Mouse (Mus musculus): Measurements from ENCODE around the gene Ncs1. TPM values are rescaled to one million over a fixed set of nuclear protein-coding genes. Genes with fewer than 3 reads are reported as not detected.

Ncs1 gene
- polyA plus RNA-seq, 1 experiment, result 2.5 TPM

GRCm38 (mm10) chr2:31239203-31239696 lies 6.4 kb upstream of the Ncs1 start:
- DNase-seq, result no peak
- Histone ChIP-seq H3K4me1 (ENCODE audit: control insufficient read depth, insufficient read depth, low read length) (no peaks in the 10 kb centered on the region), H3K4me3 (replicated peaks; ENCODE audit: extremely low read depth, low read depth, low read length) (peak overlapping the region; percentile 0)
- 25% methylated on average over 23 of the region's 23 CpGs for WGBS
- no peak for TF ChIP-seq CTCF (IDR thresholded peaks at IDR 0.05; ENCODE audit: insufficient read depth, low read length)
- TF ChIP-seq POLR2A (IDR thresholded peaks at IDR 0.05; ENCODE audit: borderline replicate concordance, extremely low read depth, low read depth, low read length), result no peak

DNA sequence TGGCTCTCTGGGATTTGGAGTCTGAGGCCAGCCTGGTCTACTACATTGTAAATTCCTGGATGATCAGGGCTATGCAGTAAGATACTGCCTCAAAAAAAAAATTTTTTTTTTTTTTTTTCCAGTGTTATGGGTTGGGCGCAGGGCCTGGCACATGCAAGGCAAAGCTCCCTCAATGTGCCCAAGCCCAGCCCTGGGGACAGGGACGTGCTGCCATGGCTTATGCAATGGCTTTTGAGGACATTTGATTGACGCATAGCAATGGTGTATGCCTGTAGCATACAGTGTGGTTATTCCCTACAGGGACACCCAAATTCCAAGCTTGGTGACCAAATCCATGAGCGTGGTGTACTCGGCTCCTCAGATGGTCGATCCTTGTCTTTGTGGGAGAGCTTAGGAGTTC lies 5.8 kb upstream of the Ncs1 start:
- no peaks in the 10 kb centered on the region for H3K4me1 ChIP-seq (ENCODE audit: control insufficient read depth, insufficient read depth, low read length)
- TF ChIP-seq POLR2A (IDR thresholded peaks at IDR 0.05; ENCODE audit: borderline replicate concordance, extremely low read depth, low read depth, low read length), result no peak
- TF ChIP-seq CTCF (IDR thresholded peaks at IDR 0.05; ENCODE audit: insufficient read depth, low read length), result no peak
- 75% methylated on average over 6 of the region's 6 CpGs for WGBS

GRCm38 (mm10) chr2:31241639-31242038 lies 4.0 kb upstream of the Ncs1 start:
- WGBS, result 12% methylated on average over 7 of the region's 7 CpGs

More for the DNA sequence above, 5.8 kb upstream of the Ncs1 start:
- DNase-seq, result no peak
- no peak overlapping the region for H3K4me3 ChIP-seq (replicated peaks; ENCODE audit: extremely low read depth, low read depth, low read length)

GRCm38 (mm10) chr2:31244216-31244615 lies 1.4 kb upstream of the Ncs1 start:
- Histone ChIP-seq H3K4me3 (replicated peaks; ENCODE audit: extremely low read depth, low read depth, low read length) (no peak overlapping the region), H3K4me1 (ENCODE audit: control insufficient read depth, insufficient read depth, low read length) (peaks cover 3% of the 10 kb centered on the region; the same call in 1 of the 2 replicates)
- TF ChIP-seq POLR2A (IDR thresholded peaks at IDR 0.05; ENCODE audit: borderline replicate concordance, extremely low read depth, low read depth, low read length), result no peak
- no peak for DNase-seq
- 46% methylated on average over 8 of the region's 8 CpGs for WGBS

More at GRCm38 (mm10) chr2:31241639-31242038, 4.0 kb upstream of the Ncs1 start:
- TF ChIP-seq CTCF (IDR thresholded peaks at IDR 0.05; ENCODE audit: insufficient read depth, low read length), result no peak
- TF ChIP-seq POLR2A (IDR thresholded peaks at IDR 0.05; ENCODE audit: borderline replicate concordance, extremely low read depth, low read depth, low read length), result no peak
- no peak overlapping the region for H3K4me3 ChIP-seq (replicated peaks; ENCODE audit: extremely low read depth, low read depth, low read length)
- peaks cover 3% of the 10 kb centered on the region; the same call in 1 of the 2 replicates for H3K4me1 ChIP-seq (ENCODE audit: control insufficient read depth, insufficient read depth, low read length)
- DNase-seq, result no peak

- no peak overlapping the region for H3K4me3 ChIP-seq (replicated peaks; ENCODE audit: extremely low read depth, low read depth, low read length)
These were observed 572 bp upstream of the Ncs1 start for GRCm38 (mm10) chr2:31245051-31245450.

GRCm38 (mm10) chr2:31246251-31246971 lies 788 bp downstream of the Ncs1 start:
- peaks cover 3% of the 10 kb centered on the region; the same call in 1 of the 2 replicates for H3K4me1 ChIP-seq (ENCODE audit: control insufficient read depth, insufficient read depth, low read length)
- peak overlapping the region; percentile 1 for H3K4me3 ChIP-seq (replicated peaks; ENCODE audit: extremely low read depth, low read depth, low read length)
- no peak for TF ChIP-seq POLR2A (IDR thresholded peaks at IDR 0.05; ENCODE audit: borderline replicate concordance, extremely low read depth, low read depth, low read length)
- TF ChIP-seq CTCF (IDR thresholded peaks at IDR 0.05; ENCODE audit: insufficient read depth, low read length), result no peak
- WGBS, result 3% methylated on average over 40 of the region's 41 CpGs
- no peak for DNase-seq

More at GRCm38 (mm10) chr2:31245051-31245450, 572 bp upstream of the Ncs1 start:
- no peak for TF ChIP-seq CTCF (IDR thresholded peaks at IDR 0.05; ENCODE audit: insufficient read depth, low read length)
- TF ChIP-seq POLR2A (IDR thresholded peaks at IDR 0.05; ENCODE audit: borderline replicate concordance, extremely low read depth, low read depth, low read length), result no peak
- no peak for DNase-seq
- WGBS, result 26% methylated on average over 5 of the region's 5 CpGs
- H3K4me1 ChIP-seq (ENCODE audit: control insufficient read depth, insufficient read depth, low read length), result peaks cover 3% of the 10 kb centered on the region; the same call in 1 of the 2 replicates

- Histone ChIP-seq H3K4me1 (ENCODE audit: control insufficient read depth, insufficient read depth, low read length) (peaks cover 3% of the 10 kb centered on the region; the same call in 1 of the 2 replicates), H3K4me3 (replicated peaks; ENCODE audit: extremely low read depth, low read depth, low read length) (no peak overlapping the region)
- DNase-seq, result no peak
- 83% methylated on average over 6 of the region's 6 CpGs for WGBS
- TF ChIP-seq CTCF (IDR thresholded peaks at IDR 0.05; ENCODE audit: insufficient read depth, low read length), result no peak
- TF ChIP-seq POLR2A (IDR thresholded peaks at IDR 0.05; ENCODE audit: borderline replicate concordance, extremely low read depth, low read depth, low read length), result no peak
These were observed 3.2 kb downstream of the Ncs1 start for GRCm38 (mm10) chr2:31248856-31249255.

DNA sequence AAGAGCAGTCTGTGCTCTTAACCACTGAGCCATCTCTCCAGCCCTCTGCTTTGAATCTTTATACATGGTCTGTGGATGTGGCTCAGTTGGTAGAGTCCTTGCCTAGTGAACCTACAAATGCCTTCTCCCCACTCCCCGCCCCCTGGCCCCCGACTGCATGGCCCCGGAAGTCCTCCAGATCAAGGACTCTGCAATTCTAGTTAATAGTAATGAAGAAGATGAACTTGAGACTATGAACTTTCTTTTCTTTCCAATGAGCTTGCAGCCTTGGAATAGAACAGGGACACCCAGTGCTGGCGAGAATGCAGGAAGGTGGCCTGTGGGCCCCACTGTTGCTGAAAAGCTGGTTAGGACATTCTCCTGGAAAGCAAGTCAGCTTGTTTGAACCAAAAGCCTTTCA lies 6.5 kb downstream of the Ncs1 start:
- WGBS, result 94% methylated on average over 4 of the region's 4 CpGs
- DNase-seq, result no peak
- no peaks in the 10 kb centered on the region for H3K4me1 ChIP-seq (ENCODE audit: control insufficient read depth, insufficient read depth, low read length)
- TF ChIP-seq CTCF (IDR thresholded peaks at IDR 0.05; ENCODE audit: insufficient read depth, low read length) (no peak), POLR2A (IDR thresholded peaks at IDR 0.05; ENCODE audit: borderline replicate concordance, extremely low read depth, low read depth, low read length) (no peak)
- H3K4me3 ChIP-seq (replicated peaks; ENCODE audit: extremely low read depth, low read depth, low read length), result no peak overlapping the region

DNA sequence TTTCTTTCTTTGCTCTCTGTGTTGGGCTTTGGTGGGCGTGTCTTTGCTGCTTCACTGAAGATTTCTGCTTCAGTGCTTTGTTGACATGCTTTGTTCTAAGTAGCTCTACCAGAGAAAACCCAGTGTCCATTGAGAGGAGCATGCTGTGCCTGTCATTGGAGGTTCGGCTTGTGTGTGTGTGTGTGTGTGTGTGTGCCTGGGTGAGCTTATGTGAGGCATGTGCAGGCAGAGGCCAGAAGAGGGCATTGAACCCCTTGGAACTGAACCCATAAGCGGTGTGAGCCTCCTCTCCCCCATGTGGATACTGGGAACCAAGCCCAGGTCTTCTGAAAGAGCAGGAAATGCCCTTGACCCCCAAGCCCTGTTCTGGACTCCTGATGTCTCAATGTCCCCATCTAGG lies 7.8 kb downstream of the Ncs1 start:
- no peak for TF ChIP-seq POLR2A (IDR thresholded peaks at IDR 0.05; ENCODE audit: borderline replicate concordance, extremely low read depth, low read depth, low read length)
- TF ChIP-seq CTCF (IDR thresholded peaks at IDR 0.05; ENCODE audit: insufficient read depth, low read length), result no peak
- Histone ChIP-seq H3K4me1 (ENCODE audit: control insufficient read depth, insufficient read depth, low read length) (no peaks in the 10 kb centered on the region), H3K4me3 (replicated peaks; ENCODE audit: extremely low read depth, low read depth, low read length) (no peak overlapping the region)
- WGBS, result 73% methylated on average over 3 of the region's 3 CpGs
- no peak for DNase-seq

DNA sequence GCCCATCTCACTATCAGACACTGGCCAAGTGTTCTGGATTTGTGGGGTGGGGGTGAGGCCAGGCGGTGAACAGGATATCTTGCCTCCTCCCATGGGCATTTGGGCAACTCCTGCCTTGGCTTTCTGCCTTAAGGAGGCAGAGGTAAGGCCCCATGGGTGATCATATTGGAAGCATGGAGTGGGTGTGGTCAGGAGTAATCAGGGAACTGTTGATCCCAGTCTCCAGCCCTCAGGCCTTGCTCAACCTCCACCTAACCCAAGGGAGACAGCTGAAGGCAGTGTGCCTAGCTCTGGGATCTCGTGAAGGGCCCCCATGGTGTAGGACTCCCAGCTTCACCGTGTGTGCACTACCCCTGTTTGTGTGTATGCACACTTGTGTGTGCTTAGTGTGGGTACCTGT lies 9.2 kb downstream of the Ncs1 start:
- H3K4me3 ChIP-seq (replicated peaks; ENCODE audit: extremely low read depth, low read depth, low read length), result no peak overlapping the region
- TF ChIP-seq POLR2A (IDR thresholded peaks at IDR 0.05; ENCODE audit: borderline replicate concordance, extremely low read depth, low read depth, low read length) (no peak), CTCF (IDR thresholded peaks at IDR 0.05; ENCODE audit: insufficient read depth, low read length) (no peak)
- WGBS, result 91% methylated on average over 3 of the region's 3 CpGs
- DNase-seq, result no peak
- H3K4me1 ChIP-seq (ENCODE audit: control insufficient read depth, insufficient read depth, low read length), result 0 out of 2 replicates have a peak, but pooled peaks cover 3% of the 10 kb centered on the region

Measured in lung, adult 2 months (tissue).